Mouse (Mus musculus) left cerebral cortex, postnatal 10 days (tissue): ENCODE data around the gene Tmem119. TPM values are rescaled to one million over a fixed set of nuclear protein-coding genes. Genes with fewer than 3 reads are reported as not detected.
"Not testable (repeated sequence)": the region's sequence is repeated elsewhere in the genome, so short reads cannot be mapped to it uniquely, and the experiment has no call there.

Experiments used
- DNase-seq, 2 experiments: peaks; one replicate each; pipeline ENCODE4 v3.0.0; 2021 to 2022; ENCODE audit warnings: low spot score in 2 of 2, mixed read lengths in 1 of 2; ENCODE audit errors: extremely low spot score in 1 of 2
- intact Hi-C: fragments of 180-260 bp; cut with DNase I; formaldehyde crosslinking; loops from one replicate; pipeline ENCODE4 v1.15.1; 2025
- total RNA-seq, 2 experiments: library from RNA; stranded (reverse); gene quantifications; 2 replicates each; pipeline ENCODE4 v1.2.3; 2021

Gene Tmem119
- total RNA-seq, 2 experiments from 2014 or later: 12.0 to 16.0 TPM

DNA sequence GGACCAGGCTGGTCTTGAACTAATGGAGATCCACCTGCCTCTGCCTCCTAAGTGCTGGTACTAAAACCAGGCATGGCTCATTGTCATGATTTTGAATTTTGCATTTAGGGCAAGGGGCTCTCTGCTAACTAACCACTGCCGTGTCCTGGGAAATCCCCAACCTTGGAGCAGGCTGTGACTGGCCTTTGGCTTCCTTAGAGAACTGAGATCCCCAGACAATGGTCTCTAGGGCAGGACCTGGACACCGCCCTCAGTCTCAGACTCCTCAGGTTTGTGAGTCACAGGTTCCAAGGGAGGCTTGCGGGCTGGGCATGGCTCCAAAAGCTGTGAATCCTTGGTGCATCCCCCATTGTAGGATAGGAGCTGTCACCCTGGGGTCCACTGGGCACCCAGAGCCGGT, 26.3 kb upstream of the Tmem119 start:
- DNase-seq: no peak
- intact Hi-C loops: no loop called here

DNA sequence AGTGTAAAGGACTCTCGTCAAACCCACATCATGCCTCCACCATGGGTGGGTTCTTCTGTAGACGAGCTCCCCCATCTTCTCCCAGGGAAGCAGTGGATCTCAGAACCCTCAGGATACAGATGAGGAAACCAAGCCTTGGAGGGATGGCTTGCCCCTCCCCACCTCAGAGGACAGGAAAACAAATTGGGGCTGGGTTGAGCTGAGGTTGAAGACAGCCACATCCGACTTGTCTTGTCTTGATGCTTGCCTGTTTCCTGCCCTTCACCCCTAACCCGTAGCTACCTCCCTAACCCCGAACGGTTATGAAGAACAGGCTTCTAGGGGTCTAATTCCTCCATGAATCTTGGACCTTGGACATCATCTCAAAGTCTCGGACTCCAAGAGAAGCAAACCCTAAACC, 25.2 kb upstream of the Tmem119 start:
- intact Hi-C loops: no loop called here

DNA sequence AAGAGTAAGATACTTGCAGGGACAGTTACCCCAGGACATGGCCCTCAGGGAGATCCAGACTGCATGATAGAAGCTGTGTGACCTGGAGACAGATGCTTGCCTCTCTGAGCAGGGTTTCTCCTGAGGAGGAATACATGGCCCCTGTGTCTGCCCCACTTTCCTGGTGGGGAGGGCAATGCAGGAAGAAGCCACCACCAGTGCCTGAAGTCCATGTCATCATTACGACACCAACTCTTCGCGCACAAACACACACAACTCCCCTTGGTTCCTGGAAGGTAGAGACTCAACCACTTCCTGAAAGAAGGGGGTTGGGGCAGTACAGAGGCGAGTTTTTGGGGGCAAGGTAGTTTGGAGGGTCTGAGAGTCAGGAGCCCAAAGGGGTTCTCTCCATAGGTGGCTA, 23.9 kb upstream of the Tmem119 start:
- intact Hi-C loops: no loop called here
- no peak for DNase-seq

More for the DNA sequence above, 25.2 kb upstream of the Tmem119 start:
- DNase-seq: no peak

DNA sequence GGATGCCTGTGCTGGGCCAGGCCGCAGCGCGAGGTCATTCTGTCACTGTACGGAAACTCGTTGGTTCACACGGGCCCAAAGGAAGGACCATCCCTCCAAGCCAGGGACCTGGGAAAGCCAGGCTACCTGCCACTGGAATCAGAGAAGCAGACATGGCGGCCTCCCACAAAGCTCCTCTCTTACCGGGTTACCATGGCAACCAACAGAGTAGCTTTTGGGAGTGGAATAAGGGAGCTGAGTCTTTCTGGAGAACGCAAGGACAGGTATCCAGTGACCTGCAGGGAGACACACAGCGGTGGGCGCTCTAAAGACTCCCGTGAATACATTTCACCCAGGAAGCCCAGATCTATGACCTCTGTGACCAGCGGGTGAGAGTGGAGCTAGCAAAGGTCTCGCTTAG, 18.3 kb upstream of the Tmem119 start:
- no peak for DNase-seq
- intact Hi-C loops: loop anchor here (10.0 kb wide), 1 partner anchor 454 kb away; no protein-coding TSS in a partner anchor

DNA sequence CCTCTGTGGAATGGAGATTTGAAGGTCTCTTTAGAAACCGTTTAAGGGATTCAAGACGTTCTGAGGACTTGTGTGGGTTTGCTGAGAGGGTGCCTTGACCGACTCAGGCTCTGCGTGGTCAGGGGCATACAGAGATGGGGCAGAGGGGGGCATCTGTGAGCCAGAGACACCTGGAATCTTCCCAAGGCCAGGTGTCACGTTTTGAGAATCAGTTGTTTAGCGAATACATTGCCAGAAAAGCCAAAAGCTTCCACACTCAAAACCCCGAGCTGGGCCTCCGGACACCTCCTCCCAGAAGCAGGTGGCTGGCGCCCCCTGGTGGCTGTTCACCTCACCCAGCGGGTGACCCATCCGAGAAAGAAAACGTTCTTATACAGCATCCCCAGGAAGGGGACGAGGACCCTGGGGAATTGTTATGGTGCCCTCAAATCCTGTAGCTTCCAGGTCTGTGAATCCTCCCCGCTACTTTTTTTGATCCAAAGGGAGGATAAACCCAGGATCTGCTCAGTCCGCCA, 15.4 kb upstream of the Tmem119 start:
- DNase-seq: peak in 1 of 2 experiments; percentile 82
- intact Hi-C loops: loop anchor here (1.0 to 10.0 kb wide), 2 partner anchors 42 to 451 kb away; no protein-coding TSS in a partner anchor

DNA sequence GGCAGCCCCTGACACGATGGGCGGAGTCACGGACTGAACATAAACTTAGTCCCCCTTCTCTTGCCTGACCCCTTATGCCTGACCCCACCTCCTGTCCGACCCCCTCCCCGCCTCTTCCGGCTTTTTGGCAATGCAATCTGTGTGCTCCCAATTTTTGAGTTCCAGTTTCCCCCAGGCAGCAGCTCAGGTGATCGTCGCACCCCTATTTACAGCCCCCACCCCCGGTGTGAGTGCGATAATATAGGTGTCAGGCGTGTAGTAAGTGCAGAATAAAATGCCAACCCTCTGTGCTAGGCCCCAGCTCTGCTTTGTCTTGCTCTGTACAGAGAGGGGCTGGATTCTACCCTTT, 14.7 kb upstream of the Tmem119 start:
- no peak for DNase-seq
- intact Hi-C loops: loop anchor here (1.0 to 10.0 kb wide), 2 partner anchors 42 to 450 kb away; no protein-coding TSS in a partner anchor

DNA sequence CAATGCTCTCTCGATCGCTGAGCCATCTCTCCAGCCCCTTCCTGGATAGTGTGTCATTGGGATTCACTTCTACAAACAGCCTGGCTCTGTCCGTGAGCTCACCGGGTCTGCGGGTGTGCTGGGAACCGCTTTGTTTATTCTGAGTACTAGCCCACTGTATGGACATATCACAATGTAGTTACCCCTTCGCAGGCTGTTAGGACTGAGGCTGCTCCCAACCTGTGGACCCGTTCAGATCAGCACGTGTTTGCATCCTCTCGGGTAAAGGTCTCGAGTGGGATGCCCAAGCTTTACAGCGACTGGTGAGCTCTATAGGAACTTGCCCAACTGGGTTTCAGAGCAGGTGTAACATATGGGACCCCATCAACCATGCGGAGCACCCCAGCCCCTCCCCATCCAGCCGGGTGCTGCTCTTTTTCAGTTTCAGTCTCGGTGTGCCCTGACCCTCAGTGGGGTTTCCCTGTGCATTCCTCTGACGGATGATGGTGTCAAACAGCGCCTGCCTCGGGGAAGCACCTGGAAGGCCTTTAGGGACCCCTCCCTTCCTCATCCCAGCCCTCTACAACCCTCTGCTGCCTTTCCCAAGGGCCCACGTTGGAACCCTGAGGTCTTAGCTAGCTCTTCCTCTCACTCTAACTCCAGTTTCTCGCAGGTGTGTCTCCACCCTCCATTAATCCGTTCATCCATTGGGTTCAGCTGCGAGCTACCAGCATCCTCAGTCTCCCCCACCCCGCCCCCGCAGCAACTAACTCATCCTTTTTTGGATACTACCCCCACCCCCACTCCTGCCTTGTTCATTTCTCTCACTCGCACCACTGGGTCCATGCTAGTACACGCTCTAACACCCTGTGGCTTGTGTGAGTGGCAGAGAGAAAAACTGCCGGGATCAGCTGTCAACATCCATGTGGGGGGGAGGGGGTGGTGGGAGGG, 14.1 kb upstream of the Tmem119 start:
- intact Hi-C loops: loop anchor here (1.0 to 10.0 kb wide), 2 partner anchors 41 to 450 kb away; no protein-coding TSS in a partner anchor
- no peak for DNase-seq

DNA sequence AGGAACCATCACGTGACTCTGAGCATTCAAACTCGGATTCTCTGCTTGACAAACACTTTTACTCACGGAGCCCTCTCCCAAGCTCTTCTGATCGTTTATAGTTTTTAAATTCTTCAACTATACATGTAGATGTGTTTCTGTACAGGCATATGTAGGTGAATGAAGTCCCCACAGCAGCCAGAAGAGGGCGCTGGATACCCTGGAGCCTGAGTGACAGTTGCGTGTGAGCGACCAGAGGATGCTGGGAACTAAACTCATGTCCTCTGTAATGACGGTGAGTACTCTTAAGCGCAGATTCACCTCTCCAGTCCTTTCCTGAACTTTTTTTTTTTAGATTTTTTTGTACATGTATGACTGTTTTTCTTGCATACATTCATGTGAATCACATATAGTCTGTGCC, 13.3 kb upstream of the Tmem119 start:
- DNase-seq: no peak
- intact Hi-C loops: loop anchor here (10.0 kb wide), 1 partner anchor 449 kb away; no protein-coding TSS in a partner anchor

DNA sequence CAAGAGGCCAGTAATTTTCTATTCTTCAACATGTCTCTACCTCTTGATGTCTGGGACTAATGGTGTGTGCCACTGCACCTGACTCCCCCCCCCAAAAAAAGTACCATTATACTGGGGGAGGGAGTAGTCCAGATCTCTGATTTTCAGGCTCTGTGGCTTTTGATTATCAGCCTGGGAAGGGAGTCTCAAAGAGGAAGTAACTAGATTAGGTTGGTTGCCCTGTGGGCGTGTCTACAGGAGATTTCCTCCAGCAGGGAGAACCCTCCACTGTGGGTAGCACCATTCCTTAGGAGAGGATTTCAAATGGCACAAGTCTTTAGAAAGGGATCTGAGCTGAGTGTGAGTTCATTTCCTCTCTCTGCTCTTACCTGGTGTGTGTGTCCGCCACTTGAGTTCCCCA, 12.3 kb upstream of the Tmem119 start:
- intact Hi-C loops: loop anchor here (10.0 kb wide), 1 partner anchor 448 kb away; no protein-coding TSS in a partner anchor
- no peak for DNase-seq

DNA sequence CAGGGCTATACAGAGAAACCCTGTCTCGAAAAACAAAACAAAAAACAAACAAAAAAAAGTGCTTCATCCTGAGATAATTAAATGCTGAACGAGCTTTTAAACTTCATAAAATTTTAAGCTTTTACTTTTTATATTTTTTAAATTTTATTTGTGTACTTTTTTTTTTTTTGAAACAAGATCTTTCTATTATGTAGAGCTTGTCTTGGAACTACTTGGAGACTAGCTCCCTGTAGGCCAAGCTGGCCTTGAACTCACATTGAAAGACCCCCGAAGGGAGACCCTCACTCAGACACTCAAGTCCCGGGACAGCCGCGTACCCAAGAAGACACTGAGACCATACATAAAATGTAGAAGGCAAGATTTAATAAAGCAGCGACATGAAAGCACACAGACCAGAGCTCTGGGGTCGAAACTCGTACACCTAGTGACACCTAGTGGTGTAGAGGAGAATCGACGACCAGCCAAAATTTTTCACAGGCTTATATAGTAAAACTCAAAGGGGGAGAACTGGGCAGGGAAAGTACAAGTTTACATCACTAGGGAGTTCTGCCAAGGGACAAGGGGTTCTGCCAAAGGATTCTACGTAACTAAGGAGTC, 11.6 kb upstream of the Tmem119 start:
- intact Hi-C loops: loop anchor here (10.0 kb wide), 1 partner anchor 447 kb away; no protein-coding TSS in a partner anchor

DNA sequence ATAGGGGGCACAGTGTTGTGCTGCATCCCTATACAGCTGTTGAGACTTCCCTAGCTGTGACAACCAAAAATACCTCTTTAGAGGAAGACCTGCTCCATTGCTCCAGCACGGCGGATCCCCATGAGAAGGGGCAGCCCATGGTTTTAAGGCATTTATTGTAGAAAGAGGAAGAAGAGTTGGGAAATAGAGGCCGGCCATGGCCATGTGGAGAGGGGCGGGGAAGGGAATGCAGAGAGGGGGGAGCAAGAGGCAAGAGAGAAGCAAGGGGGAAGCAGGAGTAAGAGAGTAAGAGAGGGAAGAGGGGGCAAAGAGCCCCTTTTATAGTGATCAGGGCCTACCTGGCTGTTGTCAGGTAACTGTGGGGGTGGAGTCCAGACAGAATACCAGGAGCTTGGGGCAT, 9.8 kb upstream of the Tmem119 start:
- no peak for DNase-seq
- intact Hi-C loops: loop anchor here (10.0 kb wide), 1 partner anchor 445 kb away; no protein-coding TSS in a partner anchor

More for the DNA sequence above, 11.6 kb upstream of the Tmem119 start:
- DNase-seq: not testable (repeated sequence)

DNA sequence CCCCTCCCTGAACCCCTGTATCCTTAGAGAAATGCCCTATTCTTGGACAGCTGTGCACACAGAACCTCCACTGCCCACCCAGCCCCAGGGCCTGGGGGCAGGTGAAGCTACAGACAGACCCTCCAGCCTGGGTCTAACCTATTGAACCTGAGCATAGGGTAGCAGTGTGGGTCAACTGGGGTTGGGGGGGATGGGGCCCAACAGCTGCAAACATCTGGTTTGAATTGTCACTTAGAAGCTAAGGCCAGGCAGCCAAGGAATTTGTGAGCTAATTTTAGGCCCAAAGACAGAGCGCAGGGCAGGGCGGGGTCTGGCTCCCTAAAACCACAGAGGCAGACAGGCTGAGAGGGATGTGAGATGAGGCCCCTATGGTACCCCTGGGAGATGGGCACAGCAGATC, 7.9 kb upstream of the Tmem119 start:
- intact Hi-C loops: no loop called here
- DNase-seq: no peak

DNA sequence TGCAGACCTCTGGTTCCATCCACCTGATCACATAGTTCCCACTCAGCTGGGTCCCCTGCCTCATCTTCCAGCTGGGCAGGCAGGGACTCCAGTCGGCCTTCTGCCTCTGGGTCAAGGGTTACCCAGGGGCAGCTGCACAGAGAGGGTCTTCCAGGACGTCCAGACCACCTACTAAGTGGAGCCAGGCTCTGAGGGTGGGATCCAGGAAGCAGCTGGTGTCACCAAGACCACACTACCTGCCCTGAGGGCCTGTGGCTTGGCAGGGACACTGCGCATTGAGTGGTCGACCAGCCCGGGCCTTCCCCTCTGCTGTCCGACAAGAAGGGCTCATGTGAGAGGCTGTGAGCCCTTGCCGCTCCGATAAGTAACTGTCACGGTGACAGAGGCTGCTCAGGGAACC, 7.4 kb upstream of the Tmem119 start:
- intact Hi-C loops: no loop called here
- DNase-seq: no peak

DNA sequence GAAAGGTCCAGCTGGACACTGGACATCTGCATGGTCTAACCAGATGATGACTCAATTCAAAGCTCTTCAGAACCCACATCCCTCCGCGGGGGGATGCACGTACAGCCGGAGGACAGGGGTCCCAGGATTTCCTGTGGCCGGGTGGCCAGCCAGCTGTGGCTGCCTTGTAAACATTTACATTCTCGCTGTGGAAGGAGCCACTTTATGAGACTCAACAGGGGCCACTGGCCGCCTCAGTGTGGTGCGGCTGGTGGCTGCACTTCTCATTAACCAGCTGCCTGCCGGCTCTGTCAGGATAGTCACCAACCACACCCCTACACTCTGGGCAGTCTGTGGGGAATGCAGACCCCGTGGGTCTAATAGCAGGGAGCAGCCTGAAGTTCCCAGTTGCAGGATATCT, 6.1 kb upstream of the Tmem119 start:
- intact Hi-C loops: no loop called here
- DNase-seq: no peak

DNA sequence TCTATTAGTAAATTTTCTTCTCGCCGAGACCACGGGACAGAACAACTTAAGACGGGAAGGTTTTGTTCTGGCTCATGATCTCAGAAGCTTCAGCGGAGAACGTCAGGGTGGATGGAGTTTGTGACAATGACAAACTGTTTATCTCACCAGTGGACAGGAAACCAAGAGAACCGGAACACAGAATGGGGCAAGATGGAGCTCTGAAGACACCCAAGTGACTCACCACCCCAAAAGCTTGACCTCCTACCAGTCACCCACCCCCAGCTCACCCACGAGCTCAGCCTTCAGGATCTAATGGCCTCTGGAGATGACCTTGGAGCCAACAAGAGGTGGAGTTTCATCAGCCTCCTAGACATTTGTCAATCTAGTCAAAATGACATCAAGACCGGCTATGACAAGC, 5.0 kb upstream of the Tmem119 start:
- no peak for DNase-seq
- intact Hi-C loops: no loop called here

DNA sequence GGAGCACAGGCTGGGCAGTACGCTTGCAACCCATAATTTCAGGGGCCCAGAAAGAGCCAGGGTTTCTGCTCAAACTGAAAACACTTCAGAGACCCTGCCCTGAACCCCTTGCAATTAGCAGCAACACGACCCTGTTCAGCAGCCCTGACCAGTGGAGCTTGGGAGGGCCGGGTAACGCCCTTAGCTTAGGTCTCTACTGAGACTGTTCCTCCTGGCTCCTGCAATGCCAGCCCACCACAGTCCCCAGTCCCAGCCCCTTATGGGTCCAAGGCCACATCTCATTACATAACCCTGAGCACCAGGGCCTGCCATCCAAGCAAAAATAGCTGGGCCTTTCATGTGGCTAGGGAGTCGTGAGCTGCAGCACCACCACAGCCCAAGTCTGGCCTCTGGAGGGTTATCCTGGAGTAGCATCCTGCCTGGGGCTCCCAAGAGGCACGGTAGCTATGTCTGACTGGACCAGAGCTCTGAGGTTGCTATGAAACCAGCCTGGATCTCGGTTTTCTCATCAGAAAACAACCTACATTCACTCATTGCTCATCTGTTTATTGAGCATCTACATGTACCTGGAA, 4.2 kb upstream of the Tmem119 start:
- intact Hi-C loops: no loop called here
- no peak for DNase-seq

DNA sequence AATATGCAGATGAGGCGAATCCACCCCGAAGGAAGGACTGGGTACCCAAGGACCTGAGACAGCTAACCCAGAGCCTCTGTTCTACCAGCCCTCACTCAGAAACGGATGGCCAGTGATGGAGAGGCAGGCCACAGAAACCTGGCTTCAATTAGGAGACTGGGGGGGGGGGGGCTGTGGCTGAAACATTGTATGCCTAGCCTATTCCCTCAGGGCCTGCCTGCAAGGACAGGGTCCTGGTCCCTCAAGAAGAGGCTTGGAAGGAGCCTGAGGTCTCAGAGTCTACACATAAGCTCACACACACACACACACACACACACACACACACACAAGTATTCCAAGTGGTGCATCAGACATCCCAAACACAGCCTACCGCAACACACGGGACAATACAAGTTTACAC, 625 bp downstream of the Tmem119 start:
- intact Hi-C loops: no loop called here
- DNase-seq: no peak

DNA sequence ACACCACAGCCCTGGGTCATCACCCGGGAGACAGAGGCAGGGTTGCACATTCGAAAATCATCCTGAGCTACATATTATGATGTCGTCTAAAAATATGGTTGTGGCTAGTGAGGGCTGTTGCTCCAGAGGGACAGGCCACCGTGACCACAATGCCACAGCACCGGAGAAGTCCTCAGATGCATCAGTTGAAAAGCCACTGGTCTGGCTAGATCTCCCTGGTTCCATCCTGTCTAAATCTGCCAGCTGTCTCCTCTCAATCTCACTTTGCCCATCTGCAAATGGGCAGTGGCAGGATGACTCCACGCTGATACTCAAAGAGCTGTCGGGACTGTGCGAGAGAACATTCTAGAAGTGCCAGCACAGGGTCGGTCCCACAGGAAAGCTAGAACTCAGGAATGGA, 1.8 kb downstream of the Tmem119 start:
- intact Hi-C loops: no loop called here
- DNase-seq: no peak

DNA sequence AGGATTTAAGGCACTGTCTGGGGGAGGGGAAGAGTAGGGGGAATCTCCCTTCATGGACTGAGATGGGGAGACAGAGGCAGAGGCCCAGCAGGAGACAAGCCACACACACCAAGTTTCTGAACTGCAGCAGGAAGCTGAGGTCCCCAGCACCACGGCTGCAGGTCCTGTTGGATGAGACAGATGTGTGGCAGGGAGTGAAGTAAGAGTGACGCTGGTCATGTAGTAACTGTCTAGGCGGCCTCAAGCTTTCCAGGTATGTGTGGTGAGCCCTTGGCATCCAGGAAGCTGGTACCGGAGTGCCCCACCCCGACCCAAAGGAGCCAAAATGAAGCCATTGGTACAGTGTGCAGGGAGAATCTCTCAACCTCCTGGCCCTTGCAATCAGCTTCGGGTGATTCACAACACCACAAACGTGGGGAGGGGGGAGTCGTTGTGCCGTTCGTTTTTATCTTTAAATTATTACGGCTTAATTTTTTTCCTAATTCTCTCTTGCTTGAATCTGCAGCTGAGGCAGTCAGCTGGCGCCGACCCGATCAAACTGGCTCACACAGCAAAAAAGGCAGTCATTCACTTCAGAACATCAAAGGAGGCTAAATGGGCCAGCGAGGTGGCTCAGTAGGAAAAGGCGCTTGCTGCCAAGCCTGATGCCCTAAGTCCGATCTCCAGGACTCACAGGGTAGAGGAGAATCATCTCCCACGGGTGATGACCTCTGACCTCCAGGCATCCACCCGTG, 3.0 kb downstream of the Tmem119 start:
- no peak for DNase-seq
- intact Hi-C loops: no loop called here
